Mouse (Mus musculus) midbrain, embryonic 14.5 days (tissue): Measurements from ENCODE around the gene Mup15. TPM values are rescaled to one million over a fixed set of nuclear protein-coding genes. Genes with fewer than 3 reads are reported as not detected.
"Not testable (repeated sequence)": the region's sequence is repeated elsewhere in the genome, so short reads cannot be mapped to it uniquely, and the experiment has no call there.

ENCODE experiments used
- ATAC-seq: fragments of 200-750 bp; cut with Nextera tagmentation; 2 replicates; pipeline ENCODE4 v1.8.0; 2017; ENCODE audit warnings: moderate number of reproducible peaks, moderate library complexity; ENCODE audit not compliant: low FRiP score, low TSS enrichment
- DNase-seq: peaks from one replicate; pipeline ENCODE4 v3.0.0-alpha.2; 2015
- H3K27ac ChIP-seq: fragments of 300-500 bp; sonication (generic); replicated peaks from 2 replicates; pipeline ENCODE4 v1.5.1; 2014; ENCODE audit warnings: mild to moderate bottlenecking, low read depth, low read length, moderate library complexity
- H3K27me3 ChIP-seq: fragments of 300-500 bp; sonication (generic); 2 replicates; pipeline ENCODE4 v1.6.1; 2014; ENCODE audit warnings: low read length, control low read depth, mixed read lengths; ENCODE audit not compliant: control insufficient read depth, insufficient read depth
- H3K36me3 ChIP-seq: fragments of 300-500 bp; sonication (generic); 2 replicates; pipeline ENCODE4 v1.6.1; 2014; ENCODE audit warnings: low read length, control low read depth; ENCODE audit not compliant: control insufficient read depth, insufficient read depth
- H3K4me1 ChIP-seq: fragments of 300-500 bp; sonication (generic); 2 replicates; pipeline ENCODE4 v1.6.1; 2014; ENCODE audit warnings: mild to moderate bottlenecking, antibody characterized with exemption, low read length, control low read depth; ENCODE audit not compliant: control insufficient read depth, insufficient read depth
- H3K4me2 ChIP-seq: fragments of 300-500 bp; sonication (generic); 2 replicates; pipeline ENCODE4 v1.6.1; 2014; ENCODE audit warnings: mild to moderate bottlenecking, low read length, moderate library complexity
- H3K4me3 ChIP-seq: fragments of 300-500 bp; sonication (generic); replicated peaks from 2 replicates; pipeline ENCODE4 v1.5.1; 2014; ENCODE audit warnings: low read depth, low read length
- H3K9ac ChIP-seq: fragments of 300-500 bp; sonication (generic); replicated peaks from 2 replicates; pipeline ENCODE4 v1.6.1; 2014; ENCODE audit warnings: mild to moderate bottlenecking, low read length, moderate library complexity
- H3K9me3 ChIP-seq: fragments of 300-500 bp; sonication (generic); 2 replicates; pipeline ENCODE4 v1.6.1; 2016; ENCODE audit warnings: low read length, control low read depth, mixed read lengths; ENCODE audit not compliant: control insufficient read depth
- WGBS: fragments of 180-500 bp; shearing (Covaris S2); extraction: QIAGEN DNeasy Blood & Tissue Kit; methylation state at CpG from one replicate; pipeline ENCODE4 v1.1.7; 2014; 5-methylcytosine and 5-hydroxymethylcytosine counted together
- polyA plus RNA-seq: library from polyadenylated mRNA; unstranded; fragments of >200 nt; fragmentation: Nextera tagmentation; extraction: Ambion mirVana; gene quantifications from 2 replicates; pipeline ENCODE4 v1.2.1, GENCODE M21; 2014

Mup15 gene
- polyA plus RNA-seq, result not detected in 2 replicates

DNA sequence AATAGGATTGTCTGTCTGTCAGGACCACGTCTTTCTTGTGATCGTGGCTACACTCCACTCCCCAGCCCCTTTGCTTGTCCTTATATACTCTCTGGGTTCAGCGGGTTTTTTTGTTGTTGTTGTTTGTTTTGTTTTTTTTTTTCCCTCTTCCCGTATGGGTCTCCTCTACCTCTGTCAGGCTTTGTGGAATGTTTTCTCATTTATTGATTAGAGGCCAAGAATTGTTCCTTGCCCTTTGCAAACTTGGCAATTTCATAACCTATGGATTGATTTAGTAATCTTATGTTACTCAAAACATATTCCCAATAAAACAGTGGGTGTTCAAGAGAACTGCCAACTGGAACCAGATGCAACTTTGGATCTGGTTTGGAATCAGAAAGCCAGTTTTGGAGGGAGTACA lies at the start of gene Mup15:
Mup15 (minus strand) TSS at position 101 of the 400 bp plus-strand sequence.
- not testable (repeated sequence) for H3K27me3 ChIP-seq, ATAC-seq, H3K27ac ChIP-seq, H3K36me3 ChIP-seq, DNase-seq, H3K4me3 ChIP-seq, H3K4me1 ChIP-seq, H3K9me3 ChIP-seq, H3K9ac ChIP-seq, H3K4me2 ChIP-seq
- no CpG with 5 or more reads among the region's 4 CpGs for WGBS

Other genes with a start within 250 kb of the Mup15 start
- not detected in 2 replicates for gene Mup13, start 211.5 kb downstream of the Mup15 start, polyA plus RNA-seq
- gene Mup14, start 135.7 kb downstream of the Mup15 start, polyA plus RNA-seq, result not detected in 2 replicates
- not detected in 2 replicates for gene Mup16, start 79.8 kb upstream of the Mup15 start, polyA plus RNA-seq
- gene Mup17, start 156.1 kb upstream of the Mup15 start, polyA plus RNA-seq, result not detected in 2 replicates
- gene Mup18, start 234.4 kb upstream of the Mup15 start, polyA plus RNA-seq, result not detected in 2 replicates